Mouse (Mus musculus) large intestine, adult 2 months (tissue): Measurements from ENCODE around the gene Dhx37. TPM values are rescaled to one million over a fixed set of nuclear protein-coding genes. Genes with fewer than 3 reads are reported as not detected.
"Not testable (repeated sequence)": the region's sequence is repeated elsewhere in the genome, so short reads cannot be mapped to it uniquely, and the experiment has no call there.

Experiments
- DNase-seq: peaks from one replicate; pipeline ENCODE4 v3.0.0-alpha.2; 2012; ENCODE audit warnings: low read depth, low spot score
- WGBS: fragments of 180-500 bp; shearing (Covaris S2); methylation state at CpG from one replicate; pipeline ENCODE4 v1.1.7; 2018; 5-methylcytosine and 5-hydroxymethylcytosine counted together
- polyA plus RNA-seq: library from polyadenylated mRNA; depleted of rRNA; stranded (reverse); fragments of >200 nt; gene quantifications from 2 replicates; pipeline ENCODE4 v1.2.3, GENCODE M21; 2012

Gene Dhx37
- polyA plus RNA-seq, 1 experiment = 19.5 TPM

- under 1% methylated on average over 20 of the region's 20 CpGs for WGBS
- peak; percentile 98 for DNase-seq
Observed at GRCm38 (mm10) chr5:125392977-125393621, 40.8 kb downstream of the Dhx37 start.

DNA sequence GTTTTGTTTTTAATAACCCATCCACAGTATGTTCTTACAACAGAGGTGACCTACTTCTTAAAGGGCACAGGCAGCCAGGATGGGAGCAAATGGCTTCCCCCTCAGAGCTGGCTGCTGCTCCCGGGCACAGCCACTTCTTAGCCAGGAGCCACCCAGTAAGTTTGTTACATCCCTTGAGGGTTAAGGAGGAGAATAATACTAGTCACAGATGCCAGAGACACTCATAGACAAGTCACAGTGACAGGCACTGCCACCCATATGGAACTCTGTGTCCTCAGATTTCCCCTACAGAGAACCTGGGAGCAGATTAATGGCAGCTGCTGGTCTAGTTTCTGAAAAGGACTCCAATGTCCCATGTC is 41.3 kb downstream of the Dhx37 start:
- 0% methylated on average over 1 of the region's 1 CpGs for WGBS
- DNase-seq = no peak

DNA sequence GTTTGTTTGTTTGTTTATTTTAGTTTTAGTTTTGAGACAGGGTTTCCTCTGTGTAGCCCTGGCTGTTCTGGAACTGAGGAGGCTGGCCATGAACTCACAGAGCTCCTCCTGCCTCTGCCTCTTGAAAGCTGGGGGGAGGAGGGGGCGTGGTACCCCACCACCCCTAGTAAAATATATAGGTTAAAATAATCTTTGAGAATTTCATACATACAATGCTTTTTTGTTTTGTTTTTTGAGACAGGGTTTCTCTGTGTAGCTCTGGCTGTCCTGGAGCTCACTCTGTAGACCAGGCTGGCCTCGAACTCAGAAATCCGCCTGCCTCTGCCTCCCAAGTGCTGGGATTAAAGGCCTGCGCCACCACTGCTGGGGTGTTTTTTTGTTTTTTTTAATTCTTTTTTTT is 41.7 kb downstream of the Dhx37 start:
- DNase-seq = not testable (repeated sequence)

GRCm38 (mm10) chr5:125391609-125392008 is 42.3 kb downstream of the Dhx37 start:
- 5% methylated on average over 5 of the region's 5 CpGs for WGBS
- no peak for DNase-seq

More for the DNA sequence above, 41.7 kb downstream of the Dhx37 start:
- WGBS = 82% methylated on average over 4 of the region's 4 CpGs

DNA sequence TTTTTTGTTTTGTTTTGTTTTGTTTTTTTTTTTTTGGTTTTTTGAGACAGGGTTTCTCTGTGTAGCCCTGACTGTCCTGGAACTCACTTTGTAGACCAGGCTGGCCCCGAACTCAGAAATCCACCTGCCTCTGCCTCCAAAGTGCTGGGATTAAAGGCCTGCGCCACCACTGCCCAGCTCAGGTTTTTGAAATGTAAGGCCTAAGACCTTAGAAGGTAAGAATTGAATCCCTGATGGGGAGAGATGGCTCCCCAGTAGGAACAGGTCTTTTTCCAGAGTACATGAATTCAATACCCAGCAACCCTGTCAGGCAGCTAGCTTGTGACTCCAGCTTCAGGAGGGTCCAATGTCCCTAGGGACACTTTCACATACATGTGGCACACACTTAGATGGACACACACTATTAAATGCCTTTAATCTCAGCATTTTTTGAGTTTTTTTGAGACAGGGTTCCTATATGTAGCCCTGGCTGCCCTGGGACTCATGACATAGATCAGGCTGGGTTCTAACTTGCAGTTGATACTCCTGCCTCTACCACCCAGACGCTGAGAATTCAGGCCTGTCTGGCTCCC is 42.9 kb downstream of the Dhx37 start:
- 79% methylated on average over 3 of the region's 3 CpGs for WGBS

DNA sequence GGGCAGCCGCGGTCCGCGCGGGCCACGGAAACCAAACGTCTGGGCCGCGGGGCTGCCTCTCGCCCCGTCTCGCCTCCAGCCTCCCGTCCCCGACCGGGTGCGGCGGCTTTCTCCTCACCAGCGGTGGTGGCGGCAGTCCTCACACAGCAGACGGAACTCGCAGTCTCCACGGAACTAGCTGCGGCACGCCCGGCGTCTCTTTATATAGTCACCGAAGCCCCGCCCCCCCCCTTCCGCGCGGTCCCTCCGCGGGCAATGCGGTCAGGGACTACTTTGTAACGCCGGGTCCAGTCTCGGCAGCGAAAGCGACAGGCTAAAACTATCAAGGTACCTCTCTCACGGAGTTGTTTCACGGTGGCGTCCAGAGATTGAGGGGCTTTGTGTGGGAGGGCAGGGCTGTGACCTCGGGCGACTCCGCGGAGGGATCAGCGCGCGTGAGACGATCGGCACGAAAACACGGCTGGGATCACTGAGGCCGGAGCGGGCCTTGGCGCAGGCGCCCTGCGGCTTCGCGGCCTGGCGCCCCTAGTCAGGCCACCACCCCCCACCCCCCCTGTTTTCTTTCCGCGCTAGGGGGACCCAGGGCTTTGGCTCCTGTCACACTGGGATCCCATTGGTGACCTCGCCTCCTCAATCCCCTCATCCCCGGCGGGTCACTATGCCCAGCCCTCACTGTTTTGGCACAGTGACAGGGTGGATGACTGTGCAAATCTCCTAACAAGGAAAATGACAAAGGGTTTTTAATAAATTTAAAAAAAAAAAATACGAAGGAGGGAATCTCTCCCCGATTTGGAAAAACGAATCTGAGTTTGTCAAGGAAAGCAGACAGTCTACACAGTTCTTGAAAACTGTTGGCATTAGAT is 44.1 kb downstream of the Dhx37 start, which contains the start of gene Ubc:
TSS of gene Ubc (minus strand) at position 624 of the 863 bp plus-strand sequence.
- under 1% methylated on average over 69 of the region's 69 CpGs for WGBS
- peak; percentile 93 for DNase-seq

More for the DNA sequence above, 42.9 kb downstream of the Dhx37 start:
- DNase-seq = no peak

- DNase-seq = no peak
- under 1% methylated on average over 41 of the region's 41 CpGs for WGBS
Observed at GRCm38 (mm10) chr5:125389131-125389578, 44.8 kb downstream of the Dhx37 start, which contains the start of gene Gm10382. Gm10382 (plus strand) TSS chr5:125389322.

DNA sequence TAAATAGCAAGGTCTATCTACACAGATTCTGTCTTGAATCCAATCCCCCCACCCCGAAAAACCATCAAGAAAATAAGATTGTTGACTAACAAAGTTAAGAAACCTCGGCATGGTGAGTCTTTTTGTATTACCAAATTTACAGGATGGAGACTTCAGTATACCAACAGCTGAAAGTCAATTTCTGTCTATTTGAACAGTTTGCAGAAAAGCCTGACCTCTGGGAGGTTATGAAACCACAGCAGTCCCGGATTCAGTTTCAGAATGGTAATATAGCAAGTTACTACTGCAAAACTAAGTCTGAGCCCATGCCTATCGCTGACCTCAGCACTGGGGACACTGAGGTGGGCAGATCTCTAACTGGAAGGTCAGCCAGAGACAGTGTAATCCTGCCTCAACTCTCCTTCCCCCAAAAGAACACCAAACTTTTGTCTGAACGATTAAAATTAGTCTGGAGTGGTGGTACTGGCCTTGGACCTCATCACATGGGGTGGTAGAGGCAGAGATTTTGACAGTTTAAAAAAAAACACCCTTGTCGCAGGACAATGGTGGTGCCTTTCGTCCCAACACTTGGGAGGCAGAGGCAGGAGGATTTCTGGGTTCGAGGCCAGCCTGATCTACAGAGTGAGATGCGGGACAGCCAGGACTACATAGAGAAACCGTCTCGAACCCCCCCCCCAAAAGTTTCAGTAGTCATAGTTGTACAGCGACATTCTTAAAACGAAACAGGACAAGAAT is 45.4 kb downstream of the Dhx37 start:
- 2% methylated on average over 13 of the region's 13 CpGs for WGBS
- no peak for DNase-seq

- not testable (repeated sequence) for DNase-seq
- WGBS = 64% methylated on average over 5 of the region's 6 CpGs
Observed at GRCm38 (mm10) chr5:125387295-125387694, 46.6 kb downstream of the Dhx37 start.

- WGBS = 33% methylated on average over 8 of the region's 8 CpGs
- no peak for DNase-seq
Observed at GRCm38 (mm10) chr5:125385215-125385940, 48.5 kb downstream of the Dhx37 start.

- WGBS = 49% methylated on average over 2 of the region's 2 CpGs
- no peak for DNase-seq
Observed at GRCm38 (mm10) chr5:125384512-125385214, 49.3 kb downstream of the Dhx37 start.

GRCm38 (mm10) chr5:125383637-125384420 is 50.1 kb downstream of the Dhx37 start:
- 41% methylated on average over 3 of the region's 3 CpGs for WGBS
- no peak for DNase-seq

DNA sequence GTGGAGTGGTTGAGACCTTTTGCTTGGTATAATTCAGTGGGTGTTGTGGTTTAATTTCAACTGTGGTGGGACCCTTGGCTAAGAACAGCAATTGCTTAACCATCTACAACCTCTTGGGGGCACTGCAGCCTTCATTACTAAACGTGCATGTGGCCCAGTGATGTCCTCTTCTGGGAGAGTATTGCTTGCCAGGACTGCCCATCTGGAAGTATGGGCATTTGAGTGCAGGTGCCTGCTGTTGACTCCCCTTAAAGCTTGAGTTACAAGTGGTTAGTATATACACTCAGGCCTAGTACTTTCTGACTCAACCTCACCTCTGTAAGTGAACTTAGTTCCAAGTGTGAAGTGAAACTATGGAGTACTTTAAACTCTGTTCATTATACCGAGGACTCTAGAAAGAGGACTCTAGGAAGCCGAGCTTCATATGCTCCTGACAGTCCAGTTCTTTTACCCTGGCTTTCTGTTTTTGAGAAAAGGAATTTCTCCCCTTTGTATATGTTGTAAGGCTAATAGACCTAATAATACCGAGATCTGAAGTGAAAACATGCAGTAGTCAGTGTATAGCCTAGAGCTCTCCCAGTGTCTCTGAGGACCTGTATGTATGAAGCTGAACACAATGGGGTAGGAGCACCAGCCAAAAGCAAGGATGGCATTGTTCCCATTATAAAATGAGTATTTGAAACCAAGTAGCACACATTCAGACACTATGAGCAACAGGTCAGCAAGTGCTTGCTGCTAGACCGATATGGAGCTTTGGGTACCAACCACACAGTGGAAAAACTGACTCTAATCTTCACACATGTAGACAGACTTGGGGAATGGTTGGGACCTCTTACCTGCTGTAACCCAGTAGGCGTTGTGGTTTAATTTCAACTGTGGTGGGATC is 51.0 kb downstream of the Dhx37 start:
- 24% methylated on average over 6 of the region's 6 CpGs for WGBS
- no peak for DNase-seq

- DNase-seq = no peak
- WGBS = 30% methylated on average over 5 of the region's 5 CpGs
Observed at GRCm38 (mm10) chr5:125381954-125382672, 51.8 kb downstream of the Dhx37 start.

GRCm38 (mm10) chr5:125378919-125379318 is 55.0 kb downstream of the Dhx37 start:
- WGBS = 64% methylated on average over 5 of the region's 5 CpGs

DNA sequence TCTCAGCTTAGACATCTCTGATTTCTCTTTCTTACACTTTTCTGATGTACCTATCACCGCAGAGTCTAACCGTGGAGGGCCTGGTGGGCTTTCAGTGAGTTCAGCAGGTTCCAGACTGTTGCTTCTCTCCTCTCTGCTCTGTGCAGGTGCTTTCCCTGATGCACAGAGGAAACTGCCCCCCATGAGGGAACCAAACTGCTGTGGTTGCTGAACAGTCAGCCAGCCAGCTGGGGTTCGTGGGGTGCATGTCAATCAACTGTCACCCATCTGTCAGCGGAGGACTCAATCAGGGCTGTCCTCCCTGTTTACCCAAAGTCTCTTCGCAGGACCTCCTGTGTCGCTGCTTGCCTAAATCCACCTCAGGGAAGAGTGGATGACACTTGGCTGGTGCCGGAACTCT is 56.7 kb downstream of the Dhx37 start:
- DNase-seq = no peak
- 74% methylated on average over 7 of the region's 7 CpGs for WGBS

More at GRCm38 (mm10) chr5:125378919-125379318, 55.0 kb downstream of the Dhx37 start:
- no peak for DNase-seq
